Mouse (Mus musculus): Measurements from ENCODE around the gene Rab11fip4.

Gene Rab11fip4

DNA sequence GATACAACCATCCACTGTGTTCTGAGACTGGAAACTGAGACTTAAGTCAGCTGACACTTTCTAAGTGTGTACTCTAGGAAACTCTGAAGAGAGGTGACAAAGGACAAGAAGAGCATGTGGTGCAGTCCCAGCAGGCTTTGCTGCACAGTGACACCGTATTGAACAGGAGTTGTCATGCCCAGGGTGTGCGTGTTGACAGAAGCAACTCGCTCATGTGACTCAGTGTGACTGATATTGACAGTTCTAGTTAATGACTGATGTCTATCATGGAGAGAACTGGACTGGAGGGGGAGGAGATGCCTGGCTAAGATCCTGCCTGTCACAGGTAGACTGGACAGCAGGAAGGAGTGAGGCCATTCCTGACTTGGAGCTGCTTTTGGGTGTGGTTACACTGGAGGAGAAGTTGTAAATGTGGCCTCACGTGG lies 63.4 kb downstream of the Rab11fip4 start:
- no peak for DNase-seq (ENCODE audit: low read depth)

DNA sequence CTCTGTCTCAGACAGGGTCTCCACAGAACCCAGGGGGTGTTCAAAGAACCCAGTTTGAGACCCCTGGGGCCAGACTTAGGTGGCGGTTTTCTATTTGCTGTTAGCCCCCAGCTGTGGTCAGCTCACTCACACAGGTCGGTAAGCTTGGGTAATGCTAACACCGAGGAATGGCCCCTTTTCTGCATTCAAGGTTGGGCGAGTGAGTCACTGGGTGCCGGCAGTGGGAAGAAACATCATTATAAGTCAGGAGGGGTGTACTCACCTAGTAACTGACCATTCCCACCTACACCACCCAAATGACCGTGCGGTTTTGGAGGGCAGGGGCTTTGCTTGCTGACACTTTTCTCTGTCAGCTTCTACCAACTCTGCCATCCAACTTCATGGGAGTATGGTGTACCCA lies 64.6 kb downstream of the Rab11fip4 start:
- DNase-seq (ENCODE audit: low read depth) = peak; percentile 18

DNA sequence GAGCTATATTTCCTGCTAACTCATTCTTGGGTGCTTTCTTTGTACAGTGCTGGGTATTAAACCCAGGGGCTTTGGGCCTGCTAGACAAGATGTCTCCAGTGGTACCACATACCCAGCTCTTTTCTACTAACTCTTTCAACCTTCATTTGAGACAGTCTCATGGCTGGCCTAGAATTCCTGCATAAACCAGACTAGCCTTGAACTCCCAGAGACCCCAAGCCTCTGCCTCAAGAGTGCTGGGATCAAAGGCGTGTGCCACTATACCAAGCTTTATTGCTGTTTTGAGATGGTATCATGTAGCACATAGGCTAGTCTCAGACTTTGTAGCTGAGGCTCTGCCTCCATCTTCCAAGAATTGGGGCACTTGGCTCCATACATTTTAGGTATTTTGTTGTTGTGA lies 65.5 kb downstream of the Rab11fip4 start:
- no peak for DNase-seq (ENCODE audit: low read depth)

DNA sequence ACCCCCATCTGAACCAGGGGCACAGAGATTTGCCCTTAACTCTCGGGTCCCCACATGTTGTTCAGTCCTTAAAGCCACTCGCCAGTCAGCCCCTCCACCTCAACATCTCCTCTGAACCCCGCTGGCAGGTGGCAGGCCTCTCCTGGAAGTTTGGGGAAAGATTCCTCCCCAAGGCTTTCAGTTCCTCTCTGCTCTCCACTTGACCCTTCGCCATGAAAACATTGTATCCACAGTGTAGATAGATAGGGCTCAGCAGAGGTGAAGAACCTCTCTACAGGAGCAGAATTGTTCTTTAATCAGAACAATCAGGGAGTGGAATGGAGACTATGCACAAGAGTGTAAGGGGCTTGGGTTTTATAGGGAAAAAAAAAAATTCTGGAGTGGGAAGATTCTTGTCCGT lies 66.0 kb downstream of the Rab11fip4 start:
- DNase-seq (ENCODE audit: low read depth) = no peak

DNA sequence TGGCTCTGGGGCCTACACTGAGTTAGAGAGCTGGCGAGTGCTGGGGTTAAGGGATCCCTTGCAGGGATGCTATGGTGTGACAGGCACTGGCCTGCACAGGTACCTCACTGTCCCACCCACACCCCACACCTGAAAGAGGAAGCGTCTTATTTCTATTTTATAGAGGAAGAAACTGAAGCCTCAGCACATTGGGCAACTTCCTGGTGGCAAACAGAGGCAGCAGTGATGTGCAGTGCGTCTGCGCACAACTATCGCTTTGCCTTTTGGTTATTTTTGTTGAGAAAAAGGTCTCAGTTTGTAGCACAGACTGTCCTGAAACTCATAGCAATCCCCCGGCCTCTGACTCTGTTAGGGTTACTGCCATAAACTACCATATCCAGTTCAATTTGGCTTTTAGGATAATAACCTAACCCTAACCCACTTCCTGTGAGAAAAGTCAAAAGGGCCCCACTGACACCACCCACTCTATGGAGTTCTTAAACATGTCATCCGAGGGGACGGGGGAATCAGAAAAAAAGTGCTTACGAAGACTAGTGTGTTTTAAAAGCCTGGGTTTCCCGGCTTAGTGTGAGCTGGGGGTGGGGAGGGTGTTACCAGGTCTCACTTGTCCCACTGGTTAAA lies 67.3 kb downstream of the Rab11fip4 start:
- no peak for DNase-seq (ENCODE audit: low read depth)

DNA sequence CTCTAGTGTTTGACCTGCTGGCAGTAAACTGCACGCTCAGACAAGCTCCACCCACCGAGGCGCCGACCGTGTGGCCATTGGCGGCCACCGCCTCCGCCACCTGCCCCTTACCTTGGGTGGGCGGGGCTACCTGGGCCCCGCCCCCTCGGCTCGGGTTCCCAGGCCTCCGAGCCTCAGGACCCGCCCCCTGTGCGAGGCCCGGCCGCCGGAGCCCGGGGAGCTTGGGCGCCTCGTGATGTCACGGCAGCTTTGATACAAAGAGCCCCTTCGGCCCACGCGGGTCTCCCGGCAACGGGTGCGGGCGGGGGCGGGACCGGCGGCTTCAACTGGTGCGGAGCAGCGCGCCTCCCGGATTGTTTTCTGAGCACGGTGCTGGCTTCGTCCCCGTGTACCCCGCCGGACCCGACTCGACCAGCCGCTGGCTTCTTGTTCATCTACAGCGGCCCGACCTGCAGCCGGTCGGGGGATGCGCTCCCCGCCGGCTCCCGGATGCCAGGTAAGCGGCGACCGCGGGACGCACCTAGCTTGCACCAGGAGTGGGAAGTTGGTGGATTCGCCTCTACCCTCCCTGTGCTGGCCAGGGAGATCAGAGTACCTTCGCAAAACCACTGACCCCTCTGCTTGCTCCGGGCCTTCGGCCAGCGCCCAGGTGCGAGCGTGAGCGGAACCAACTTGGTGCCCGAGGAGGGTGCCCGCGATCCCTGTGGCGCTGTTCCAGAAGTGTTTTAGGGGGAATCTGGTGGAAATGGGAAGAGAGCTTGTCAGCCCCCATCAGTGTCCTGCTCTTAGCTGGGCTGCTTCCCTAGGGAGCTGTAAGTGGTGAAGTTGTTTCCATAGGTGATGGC lies 69.6 kb downstream of the Rab11fip4 start:
- no peak for DNase-seq (ENCODE audit: low read depth)

DNA sequence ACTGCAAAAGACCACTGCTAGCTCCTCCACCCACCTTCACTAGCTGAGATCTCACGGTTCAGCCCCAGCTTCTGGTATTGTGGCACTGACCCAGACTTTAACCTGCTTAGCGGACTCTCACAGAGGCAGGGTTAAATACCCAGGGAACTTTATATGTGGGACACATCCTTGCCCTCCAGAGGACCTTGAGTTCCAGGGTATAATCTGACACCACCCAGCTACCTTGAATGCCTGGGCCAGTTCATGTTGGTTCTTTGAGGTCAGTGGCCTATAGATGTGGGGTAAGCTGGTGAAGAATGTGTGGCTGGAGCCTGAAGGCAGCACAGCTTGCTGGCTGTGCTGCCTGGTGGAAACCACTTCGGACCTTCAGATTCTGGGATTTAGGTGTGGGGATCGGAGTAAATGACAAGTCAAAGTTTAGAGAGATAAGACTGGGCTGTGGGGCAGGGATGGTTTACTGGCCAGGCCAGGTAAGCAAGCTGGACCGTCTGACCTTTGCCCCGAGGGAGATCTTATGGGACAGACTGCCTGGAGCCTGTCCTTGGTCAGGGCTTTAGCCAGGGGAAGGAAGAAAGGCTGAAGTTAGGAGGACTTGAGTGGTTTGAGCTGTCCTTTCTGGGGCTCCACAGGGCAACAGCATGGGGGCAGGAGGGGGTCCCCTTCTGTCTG lies 71.0 kb downstream of the Rab11fip4 start:
- no peak for DNase-seq (ENCODE audit: low read depth)

DNA sequence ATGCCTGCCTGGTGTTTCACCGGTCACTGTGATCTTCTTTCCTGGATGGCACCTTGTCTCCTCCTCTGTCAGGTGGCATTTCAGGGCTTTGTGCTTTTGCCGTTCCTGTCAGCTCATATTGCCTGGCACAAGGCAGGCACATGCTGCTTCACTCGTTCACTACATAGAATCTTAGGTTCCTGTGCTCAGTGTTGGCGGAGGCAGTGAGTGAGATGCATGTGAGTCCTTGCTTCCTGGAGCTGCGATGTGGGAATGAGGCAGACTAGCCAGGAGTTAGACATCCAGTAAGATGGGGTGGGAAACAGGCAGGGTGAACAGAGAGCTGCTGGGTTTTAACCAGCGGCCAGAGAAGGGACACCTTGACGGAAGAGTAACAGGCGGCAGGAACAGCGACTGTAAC lies 72.1 kb downstream of the Rab11fip4 start:
- no peak for DNase-seq (ENCODE audit: low read depth)

DNA sequence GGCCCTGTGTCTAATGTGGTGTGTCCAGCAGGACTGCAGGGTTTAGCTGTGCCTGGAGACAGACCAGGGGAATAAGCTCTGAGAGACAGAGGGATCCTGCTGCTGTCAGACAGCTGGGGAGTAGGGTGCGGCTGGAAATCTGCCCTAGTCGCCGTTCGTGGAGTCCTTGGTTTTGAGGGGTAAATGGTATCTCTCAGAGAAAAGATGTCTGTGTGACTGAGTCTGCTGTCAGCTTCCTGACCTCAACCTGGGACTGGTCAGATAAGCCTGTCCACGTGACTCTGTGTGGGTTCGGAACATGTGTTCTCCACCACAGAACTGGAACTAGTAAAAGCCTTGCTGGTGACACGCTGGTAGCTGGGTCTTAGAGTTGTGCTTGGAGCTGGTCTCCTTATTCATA lies 72.6 kb downstream of the Rab11fip4 start:
- no peak for DNase-seq (ENCODE audit: low read depth)

DNA sequence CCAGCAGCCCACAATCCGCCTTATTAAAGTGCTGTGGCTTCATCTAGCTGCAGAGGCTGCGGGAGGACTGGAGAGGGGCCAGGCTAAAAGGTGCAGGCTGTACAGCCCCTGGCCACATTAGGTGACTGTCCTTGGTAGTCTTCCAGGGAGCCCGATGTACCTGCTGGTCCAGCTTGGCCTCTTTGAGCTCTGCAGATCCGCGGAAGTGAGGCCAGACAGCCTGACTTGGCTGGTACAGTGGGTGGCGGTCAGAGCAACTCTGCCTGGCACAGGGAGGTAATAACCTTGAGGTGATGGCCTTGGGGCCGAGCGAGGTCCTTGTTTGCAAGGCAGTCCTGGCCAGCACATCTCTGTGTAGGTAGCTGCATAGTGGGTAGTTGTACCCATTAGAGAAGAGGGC lies 75.5 kb downstream of the Rab11fip4 start:
- no peak for DNase-seq (ENCODE audit: low read depth)

DNA sequence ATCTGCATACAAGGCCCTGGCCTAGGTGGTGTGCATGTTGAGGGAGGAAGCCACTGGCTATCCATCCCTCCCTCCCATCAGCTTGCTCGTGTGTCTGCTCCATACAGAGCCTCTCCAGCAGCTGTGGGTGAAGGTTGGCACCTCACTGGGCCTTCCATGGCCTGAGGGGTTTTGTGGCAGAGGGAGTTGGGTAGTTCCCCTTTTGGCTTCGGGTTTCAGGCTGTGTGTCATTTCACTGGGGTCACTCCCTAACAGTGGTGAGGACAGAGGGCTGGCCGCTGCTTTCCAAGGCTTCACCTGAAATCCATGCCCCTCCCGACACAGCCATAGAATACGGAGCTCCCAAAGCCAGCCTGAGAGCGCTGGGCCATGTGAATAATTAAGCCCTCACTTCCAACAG lies 78.2 kb downstream of the Rab11fip4 start:
- no peak for DNase-seq (ENCODE audit: low read depth)

DNA sequence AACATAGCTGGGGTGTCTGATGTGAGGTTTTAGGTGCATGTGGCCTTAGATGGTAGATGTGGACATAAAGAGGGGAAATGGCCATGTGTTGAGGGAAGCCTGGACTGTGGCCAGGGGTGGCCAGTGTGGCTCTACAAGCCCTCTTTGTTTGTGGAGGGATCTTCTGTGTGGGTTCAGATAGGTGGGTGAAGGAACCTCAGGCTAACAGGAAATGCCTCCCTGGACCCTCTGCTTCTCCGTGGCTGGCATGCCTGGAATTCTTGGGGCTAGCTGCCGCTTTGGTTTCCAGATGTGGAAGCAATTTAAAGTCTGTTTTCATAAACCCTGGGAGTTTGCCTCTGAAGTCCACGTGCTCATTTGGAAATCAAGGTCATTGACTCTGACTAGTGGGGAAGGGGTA lies 78.9 kb downstream of the Rab11fip4 start:
- DNase-seq (ENCODE audit: low read depth) = peak; percentile 47

DNA sequence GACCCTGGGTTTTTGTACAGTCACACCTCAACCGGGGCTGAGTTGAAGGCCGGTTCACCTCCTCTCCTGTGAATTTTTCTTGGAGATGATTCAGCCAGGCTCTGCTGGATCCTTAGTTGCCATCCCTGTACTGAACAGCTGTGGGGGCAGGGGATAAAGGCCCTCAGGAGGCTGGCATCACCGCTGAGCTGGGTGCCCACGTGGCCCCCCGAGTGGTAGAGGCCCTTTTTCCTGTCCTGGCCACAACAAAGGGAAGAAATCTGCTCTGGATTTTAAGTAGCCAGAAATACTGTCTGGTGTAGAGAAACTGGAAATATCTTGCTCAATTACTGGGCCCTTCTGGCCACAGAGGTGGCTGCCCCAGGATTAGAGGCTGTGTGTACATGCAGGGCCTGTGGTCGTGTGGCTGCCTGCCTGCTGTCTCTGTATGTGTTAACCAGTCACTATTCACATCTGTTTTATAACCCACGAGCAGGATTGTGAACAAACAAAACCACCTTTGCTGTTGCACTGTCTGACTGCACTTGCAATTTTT lies 79.5 kb downstream of the Rab11fip4 start:
- DNase-seq (ENCODE audit: low read depth) = peak; percentile 32

DNA sequence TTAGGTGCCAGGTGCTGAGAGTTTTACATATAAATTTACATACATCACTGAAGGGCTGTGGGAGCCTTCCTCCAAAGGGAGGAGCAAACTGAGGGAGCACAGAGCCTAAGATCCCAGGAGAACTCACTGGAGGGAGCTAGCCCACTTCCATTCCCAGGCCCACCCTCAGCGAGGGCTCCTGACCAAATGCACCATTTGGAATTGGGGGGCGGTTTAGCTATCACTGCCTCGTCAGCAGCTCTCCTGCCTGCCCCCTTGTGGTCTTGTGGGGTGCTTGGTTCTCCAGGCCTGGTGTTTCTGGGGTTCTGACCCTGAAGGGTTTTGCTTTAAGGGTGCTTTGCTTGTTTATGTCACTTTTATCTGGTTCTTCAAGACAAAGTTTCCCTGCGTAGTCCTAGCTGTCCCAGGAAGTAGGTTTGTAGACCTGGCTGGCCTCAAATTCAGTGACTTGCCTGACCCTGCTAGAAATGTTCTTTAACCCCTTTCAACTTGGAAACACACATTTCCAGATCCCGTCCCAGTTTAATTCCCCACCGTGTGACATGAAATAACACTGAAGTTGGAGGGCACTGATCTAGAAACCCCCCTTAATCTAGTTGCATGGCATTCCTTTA lies 80.8 kb downstream of the Rab11fip4 start:
- peak; percentile 48 for DNase-seq (ENCODE audit: low read depth)

DNA sequence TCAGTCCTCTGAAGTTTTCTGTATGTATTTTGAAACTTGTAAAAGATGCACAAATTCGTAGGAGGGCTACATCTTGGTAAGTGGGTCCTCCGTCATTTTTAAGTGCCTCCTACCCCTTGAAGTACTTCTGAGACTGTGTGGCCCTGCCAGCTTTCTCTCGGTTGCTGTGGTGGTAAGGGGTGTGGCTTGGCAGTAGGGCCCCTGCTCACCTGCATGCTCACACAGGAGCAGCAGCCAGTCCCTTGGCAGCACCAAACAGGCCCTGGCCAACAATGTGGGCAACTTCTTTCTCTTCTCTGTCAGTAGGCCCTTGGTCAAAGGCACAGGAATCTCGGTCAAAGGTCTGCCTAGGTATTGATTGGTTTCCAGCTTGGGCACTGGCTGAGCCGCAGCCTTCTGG lies 82.1 kb downstream of the Rab11fip4 start:
- DNase-seq (ENCODE audit: low read depth) = no peak

DNA sequence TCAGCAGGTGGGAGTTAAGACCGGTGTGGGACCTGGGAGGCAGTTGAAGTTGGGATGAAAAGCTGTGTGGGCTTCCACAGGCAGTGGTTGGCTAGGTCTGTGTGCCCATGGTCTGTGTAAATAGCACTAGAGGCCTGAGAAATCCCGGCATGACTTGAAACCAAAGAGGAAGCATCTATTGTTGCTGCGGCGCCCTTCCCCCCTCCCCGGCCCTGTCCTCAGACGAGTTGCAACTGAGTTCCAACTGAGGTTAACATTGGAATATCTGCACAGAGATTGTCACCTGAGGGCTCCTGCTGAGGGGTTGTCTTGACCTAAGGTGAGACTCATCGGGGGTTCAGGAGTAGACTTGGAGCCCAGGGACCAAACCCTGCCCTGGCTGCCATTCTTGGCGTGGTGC lies 82.7 kb downstream of the Rab11fip4 start:
- DNase-seq (ENCODE audit: low read depth) = no peak

DNA sequence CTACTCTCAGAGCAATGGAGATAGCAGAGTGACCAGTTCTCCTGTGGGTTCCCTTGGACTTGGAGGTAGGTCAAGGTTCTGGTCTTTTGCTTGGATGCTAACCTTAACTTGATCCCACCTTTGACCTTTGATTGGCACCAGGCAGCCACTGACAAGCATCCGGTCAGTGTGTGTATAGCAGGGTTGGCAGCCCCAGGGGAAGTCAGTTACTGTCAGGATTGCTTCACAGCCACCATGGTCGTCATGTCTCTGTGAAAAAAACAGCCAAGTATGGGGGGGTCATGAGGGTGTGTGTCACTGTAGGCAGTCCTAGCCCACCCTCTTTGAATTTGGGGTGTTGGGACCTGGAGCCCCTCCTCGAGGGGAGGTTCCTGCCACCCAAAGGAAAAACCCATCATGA lies 83.2 kb downstream of the Rab11fip4 start:
- no peak for DNase-seq (ENCODE audit: low read depth)

DNA sequence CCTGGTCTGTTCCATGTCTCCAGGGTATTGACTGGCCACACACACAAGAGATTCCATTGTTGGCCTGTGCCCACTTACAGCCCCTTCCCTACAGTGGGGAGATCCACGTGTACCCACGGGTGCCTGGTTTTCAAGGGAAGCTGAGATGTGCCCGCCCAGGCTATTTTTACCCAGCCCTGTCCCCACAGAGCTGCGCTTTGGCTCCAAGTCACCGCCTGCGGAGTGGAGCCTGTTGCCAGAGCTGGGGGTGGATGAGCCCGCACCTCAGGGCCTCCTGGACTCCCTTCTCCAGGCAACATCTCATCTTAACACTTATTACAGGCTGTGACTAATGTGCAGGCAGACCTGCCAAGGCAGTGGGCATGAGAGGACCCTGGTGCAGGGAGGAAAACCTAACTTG lies 83.6 kb downstream of the Rab11fip4 start:
- DNase-seq (ENCODE audit: low read depth) = peak; percentile 12

DNA sequence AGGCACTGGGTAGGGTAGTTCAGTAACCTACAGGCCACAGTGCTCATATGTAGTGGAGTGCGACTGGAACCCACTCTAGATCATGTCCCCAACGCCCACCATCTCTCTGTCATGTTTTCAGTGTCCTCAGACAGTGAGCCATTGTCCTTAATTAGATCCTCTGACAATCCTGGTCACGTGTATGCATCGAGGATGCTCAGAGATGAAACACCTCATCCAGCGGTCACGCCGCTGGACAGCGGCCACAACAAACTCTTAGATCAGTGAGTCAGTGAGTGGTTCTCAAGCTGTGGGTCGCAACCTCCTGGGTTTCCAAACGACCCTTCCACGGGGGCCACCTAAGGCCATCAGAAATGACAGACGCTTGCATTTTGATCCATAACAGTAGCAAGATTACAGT lies 84.3 kb downstream of the Rab11fip4 start:
- DNase-seq (ENCODE audit: low read depth) = peak; percentile 35

DNA sequence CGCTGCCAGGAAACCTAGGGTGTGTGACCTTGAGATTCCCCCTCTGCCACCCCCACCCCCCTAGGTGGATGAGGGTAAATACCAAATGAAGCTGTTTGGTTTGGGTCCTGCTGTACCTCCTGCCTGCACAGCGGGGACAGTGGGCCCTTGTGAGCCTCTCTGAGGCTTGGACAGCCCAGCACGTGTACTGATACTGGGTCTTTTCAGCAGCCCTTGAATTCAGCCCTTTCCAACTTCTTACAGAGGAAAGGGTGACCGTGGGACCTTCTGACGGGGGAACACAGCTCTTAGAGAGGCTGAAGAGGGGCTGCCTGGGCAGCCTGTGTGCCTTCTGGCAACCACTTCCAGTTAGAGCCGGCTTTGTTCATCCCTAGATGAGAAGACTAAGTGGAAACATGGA lies 85.0 kb downstream of the Rab11fip4 start:
- DNase-seq (ENCODE audit: low read depth) = no peak

DNA sequence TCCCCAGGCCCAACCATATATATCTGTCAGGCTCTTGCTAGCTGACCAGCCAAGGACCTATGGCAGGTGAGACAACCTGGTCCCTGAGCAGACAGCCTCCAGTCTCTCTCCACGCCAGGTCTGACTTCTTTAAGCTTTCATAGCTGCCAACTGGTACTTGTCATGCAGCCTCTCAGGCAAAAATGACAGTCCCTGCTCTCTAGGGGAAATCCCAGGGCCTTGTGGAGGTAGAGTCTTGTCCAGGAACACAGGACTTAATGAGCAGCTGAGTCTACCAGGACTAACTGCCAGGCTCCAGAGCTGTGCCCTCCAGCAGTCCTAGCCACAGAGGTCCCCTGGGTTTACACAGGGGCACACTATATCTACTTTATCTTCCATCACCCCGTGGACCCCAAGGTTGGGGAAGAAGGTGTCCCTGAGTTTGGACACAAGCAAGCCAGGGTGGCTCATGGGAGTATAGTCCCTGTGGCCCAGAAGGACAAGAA lies 85.5 kb downstream of the Rab11fip4 start:
- DNase-seq (ENCODE audit: low read depth) = no peak

DNA sequence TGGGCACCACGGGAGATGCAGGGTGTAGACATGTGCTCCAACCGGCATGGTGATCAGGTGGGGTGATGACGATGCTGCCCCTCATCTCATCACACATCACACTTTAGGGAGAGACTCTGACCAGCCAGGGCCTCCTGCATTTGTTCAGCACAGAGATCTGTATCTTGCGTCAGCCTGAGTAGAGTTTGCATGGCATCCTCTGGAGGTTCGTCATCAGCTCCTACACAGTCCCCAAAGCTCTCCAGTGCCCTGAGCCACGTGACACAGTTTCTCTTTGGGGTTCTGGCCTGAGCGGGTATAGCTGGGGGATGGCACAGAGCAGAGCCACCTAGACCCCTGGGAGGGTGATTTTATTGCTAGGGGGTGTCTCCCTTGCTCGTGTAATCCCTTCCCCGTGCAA lies 86.4 kb downstream of the Rab11fip4 start:
- DNase-seq (ENCODE audit: low read depth) = no peak
